Mouse (Mus musculus) common myeloid progenitor, adult 5-6 weeks (primary cell): ENCODE measurements around the gene Ostf1. TPM values are rescaled to one million over a fixed set of nuclear protein-coding genes. Genes with fewer than 3 reads are reported as not detected.
"Not testable (repeated sequence)": the region's sequence is repeated elsewhere in the genome, so short reads cannot be mapped to it uniquely, and the experiment has no call there.

Experiments used
- ATAC-seq: replicated peaks from 2 replicates; pipeline ENCODE4 v1.8.0; 2016; ENCODE audit warnings: low read depth, mild to moderate bottlenecking, moderate TSS enrichment, inconsistent platforms; ENCODE audit not compliant: poor library complexity, severe bottlenecking
- total RNA-seq: library from RNA; stranded (forward); fragments of 200-1000, 187-1606 nt; gene quantifications from 2 replicates; pipeline ENCODE4 v1.2.3, GENCODE M21; 2017

Gene Ostf1
- total RNA-seq, 1 experiment from 2014 or later, result 99.8 TPM

DNA sequence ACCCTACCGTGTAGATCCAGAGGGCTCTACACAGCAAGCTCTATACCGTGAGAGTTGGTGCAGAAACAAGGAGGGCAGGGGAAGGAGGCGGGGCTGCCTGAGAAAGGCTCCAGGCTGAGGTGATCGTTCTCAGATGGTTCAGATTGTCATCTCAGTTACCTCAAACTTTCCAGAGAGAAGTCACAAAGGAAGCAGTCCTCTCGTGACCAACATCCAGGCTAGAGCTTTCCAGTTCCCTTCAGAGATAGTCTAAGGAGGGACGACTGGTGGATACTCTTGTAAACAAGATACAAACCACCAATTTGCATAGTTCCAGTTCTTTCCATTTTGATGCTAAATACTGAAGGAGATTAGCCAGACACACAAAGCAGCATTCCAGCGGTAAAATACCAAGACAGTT is 23.7 kb downstream of the Ostf1 start:
- 0 out of 2 replicates have a peak, but pooled peaks have one; percentile 10 for ATAC-seq

DNA sequence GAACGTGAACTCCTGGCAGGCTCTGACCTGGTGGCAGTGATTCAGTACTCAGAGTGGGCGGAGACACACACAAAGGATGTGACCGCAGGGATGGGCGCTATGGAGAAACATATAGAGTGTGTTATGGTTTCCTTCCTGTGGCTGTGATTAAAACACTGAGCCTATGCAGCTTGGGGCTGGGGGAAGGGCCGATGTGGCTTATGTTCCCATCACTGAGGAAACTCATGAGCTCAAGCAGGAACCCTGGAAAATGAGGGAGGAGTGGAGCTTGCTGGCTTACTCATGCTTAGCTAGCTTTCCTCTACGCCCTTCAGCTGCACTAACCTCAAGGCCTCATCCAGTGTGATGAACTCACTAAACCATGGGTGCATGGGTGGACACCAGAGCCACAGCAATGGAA is 28.6 kb downstream of the Ostf1 start:
- ATAC-seq, result no peak; the same call in 1 of the 2 replicates

DNA sequence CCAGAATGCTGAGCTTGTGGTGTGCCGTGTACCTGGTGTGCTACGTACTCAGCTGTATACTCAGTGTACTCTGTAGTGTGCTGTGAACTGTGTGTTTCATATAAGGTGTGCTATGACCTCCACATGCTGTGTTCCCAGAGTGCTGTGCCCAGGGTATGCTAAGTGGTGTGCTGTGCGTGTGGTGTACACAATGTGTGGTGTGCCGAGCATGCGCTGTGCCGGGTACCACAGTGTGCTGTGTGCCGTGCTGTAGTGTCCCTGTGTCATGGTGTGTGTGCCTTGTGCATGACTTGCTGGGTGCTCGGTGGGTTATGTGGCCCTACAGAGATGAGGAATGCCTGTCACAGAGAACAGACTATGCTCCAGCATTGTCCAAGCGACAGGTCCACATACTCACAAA is 31.0 kb downstream of the Ostf1 start:
- ATAC-seq, result no peak

DNA sequence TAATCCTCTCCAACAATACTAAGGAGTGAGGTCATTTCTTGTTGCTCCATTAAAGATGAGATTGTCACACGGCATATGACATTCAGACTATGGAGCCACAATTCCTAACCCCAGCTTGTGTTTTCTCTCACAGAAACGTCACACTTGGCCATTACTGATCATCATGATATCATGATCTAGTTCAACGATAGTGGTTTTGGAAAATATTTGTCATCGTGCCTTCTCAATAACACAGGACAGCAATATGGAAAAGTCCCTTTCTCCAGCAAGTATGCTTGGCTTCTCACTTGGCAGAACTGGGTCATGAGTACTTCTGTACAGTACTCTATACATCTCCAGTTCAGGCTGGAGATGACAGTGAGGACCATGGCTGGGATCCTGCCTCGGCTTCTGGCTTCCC is 32.0 kb downstream of the Ostf1 start:
- no peak for ATAC-seq

DNA sequence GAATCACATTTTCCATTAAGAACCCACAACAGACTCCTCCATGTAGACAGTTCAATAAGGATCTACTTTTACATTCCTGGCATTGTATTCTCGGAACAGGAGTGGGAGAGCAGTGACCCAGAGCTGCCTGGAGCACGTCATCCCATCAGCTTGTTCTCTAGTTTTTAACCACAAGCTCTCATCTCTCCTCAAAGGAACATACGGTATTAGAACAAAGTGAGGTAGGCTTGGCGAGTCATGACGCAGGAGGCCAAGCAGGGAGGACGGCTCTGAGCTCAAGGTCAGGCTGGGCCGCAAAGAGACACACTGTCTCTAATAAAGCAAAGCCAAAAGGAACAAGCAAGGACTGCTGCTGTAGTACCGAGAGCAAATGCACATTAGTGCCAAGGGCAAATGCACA is 32.6 kb downstream of the Ostf1 start:
- no peak for ATAC-seq

DNA sequence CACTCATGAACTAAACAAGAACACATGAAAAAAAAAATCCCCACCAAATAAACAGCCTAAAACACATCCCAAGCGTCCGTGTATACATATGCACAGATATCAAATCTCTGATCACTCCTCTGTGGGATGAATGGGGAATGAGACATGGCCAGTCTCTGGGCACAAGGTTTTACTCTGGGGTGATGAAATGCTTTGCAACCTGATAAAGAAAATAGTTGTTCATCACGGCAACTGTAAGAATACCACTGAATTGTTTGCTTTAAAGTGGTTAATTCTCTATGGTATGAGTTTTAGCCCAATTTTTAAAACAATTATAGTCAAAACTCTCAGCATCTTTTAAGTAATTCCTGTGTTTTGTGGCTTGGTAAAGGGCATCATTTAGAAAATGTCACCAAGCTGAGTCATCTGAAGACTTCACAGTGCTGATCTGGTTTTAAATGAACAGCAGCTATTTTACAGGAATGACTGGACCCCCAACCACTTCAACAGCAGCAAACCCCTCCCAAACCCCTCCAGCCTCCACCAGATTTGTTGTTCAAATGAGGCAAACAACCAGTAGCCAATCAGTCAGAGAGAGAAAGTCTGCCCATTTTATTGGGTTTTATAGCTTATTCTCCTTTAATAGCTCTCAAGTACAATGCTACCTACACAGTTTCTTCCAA is 33.2 kb downstream of the Ostf1 start:
- no peak for ATAC-seq

DNA sequence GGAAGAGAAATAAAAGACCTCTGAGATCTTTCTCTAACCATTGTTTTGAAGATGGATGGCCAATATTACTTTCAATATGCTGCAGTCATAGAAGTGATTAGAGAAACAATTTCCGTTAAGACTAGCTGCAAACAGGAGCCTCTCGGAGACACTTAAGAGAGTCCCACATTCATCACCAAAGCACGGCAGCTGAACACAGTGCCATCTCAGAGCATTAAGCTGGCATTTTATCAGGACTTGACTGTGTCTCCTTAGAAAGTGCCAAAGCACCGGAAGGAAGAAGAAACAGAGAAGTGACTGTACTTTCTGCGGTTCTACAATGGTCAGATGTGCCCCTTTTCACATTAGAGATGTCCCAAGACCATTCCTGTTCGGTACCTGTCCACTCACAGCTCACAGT is 33.9 kb downstream of the Ostf1 start:
- no peak for ATAC-seq

DNA sequence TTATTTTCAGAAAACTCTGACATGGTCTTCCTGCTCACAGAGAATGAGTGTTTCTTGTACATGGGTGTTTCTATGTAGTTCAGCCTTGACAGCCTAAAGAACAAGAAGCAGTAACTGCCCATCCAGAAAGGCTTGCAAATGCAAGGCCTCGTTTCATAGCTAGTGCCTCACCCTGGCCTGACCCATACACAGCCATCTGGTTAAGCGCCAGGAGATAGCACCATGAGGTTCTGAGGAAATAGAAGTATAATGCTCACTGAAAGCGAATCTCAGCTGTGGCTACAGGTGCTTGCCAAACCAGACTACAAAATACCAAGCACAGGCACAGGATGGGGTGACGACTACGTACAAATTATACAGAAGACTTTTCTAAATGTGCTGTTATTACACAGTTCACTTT is 34.7 kb downstream of the Ostf1 start:
- no peak for ATAC-seq

DNA sequence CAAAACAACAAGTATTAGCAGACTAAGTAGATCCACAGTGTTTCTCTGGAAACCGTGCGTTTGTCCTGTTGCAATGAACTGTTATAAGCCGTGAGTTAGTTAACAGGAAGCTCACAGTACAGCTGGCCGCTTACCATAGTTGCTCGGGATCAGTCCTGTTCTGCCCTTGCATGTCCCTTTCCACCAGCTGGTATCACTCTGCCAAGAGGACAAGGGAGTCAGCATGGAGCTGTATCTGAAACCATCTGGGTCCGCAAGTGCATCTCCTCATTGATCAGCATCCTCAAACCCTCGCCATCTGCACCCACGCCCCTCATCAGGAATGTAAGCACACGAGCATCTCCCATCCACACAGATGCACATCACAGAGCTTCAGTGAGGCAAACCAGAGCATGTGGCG is 37.9 kb downstream of the Ostf1 start:
- no peak for ATAC-seq

DNA sequence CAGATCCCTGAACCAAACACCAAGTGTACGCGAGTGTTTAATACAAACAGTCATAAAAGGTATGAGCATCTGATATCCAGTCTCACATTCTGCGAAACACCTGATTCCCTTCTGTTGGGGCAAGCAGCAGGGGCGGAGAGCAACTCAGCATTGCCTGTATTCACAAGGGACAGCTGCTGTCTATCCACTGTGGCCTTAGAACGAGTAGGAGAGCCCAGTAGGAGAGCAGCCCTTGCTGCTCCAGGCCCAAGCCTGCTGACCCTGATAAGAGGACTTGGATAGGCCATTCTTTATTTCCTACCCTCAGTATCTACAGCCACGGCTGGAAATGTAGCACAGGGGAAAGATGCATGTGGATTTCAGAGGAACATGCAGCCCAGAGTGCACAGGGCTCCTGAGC is 38.7 kb downstream of the Ostf1 start:
- ATAC-seq, result no peak

DNA sequence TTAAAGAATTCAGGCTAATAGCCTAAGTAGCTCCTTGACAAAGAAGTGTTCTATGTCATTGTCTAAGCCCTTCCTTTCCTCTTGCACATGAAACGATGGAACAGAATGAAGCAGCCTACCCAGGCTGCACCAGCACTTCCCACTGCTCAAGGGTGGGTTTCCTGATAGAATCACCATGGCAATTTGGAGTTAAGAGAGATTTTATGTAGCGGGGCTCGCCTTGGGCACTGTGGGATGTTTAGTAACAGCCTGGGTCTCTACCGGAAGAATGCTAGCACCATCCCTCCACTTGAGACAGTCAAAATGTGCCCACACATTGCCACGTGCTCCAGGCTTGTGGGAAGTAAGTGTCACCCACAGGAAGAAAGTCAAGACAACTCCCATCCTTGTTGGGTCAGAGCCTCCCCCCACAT is 40.7 kb downstream of the Ostf1 start:
- peak; percentile 92 for ATAC-seq

DNA sequence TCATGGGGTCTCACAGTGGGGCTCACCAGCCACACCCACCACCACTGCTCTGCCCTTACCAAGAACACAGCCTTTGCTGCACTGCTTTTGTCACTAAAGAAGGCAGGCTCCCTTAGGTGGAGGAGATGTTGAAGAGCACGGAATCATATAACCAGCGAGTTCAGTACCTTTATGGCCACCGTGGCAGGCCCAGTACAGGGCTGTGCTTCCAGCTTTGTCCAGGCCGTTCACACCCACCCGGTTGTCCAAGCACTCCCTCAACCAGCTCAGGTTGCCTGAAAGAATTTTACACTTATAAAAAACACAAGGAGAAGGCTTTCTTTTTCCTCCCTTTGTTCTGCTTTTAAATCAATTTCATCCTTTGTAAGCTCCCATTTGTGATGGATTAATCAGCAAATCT is 41.4 kb downstream of the Ostf1 start:
- no peak for ATAC-seq

DNA sequence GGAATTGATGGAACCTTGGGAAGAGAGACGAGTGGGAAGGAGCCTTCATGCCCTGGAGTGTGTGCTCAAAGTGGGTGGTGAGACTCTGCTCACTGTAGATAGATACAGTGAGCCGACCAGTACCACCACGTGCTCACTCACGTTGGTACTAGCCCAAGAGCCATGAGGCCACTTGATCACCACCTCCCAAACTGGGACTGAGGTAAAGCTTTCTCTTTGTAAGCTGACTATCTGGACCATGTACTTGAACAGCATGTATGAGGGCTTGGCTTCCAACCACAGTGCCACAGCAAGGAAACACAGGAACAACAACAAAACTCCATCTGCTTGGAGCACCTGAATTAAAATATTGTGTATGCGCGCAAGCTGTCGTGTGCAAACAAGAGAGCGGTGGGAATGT is 42.3 kb downstream of the Ostf1 start:
- no peak for ATAC-seq

DNA sequence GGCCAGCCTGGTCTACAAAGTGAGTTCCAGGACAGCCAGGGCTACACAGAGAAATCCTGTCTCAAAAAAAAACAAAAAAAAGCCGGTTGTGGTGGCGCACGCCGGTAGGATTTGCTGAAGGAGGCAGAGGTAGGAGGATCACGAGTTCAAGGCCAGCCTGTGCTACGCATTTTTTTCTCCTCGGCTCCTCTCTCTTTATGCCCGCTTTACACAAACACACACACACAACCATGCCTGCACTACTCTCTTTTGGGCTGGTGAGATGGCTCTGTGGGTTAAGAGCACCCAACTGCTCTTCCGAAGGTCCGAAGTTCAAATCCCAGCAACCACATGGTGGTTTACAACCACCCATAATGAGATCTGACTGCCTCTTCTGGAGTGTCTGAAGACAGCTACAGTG is 42.8 kb downstream of the Ostf1 start:
- ATAC-seq, result not testable (repeated sequence)

DNA sequence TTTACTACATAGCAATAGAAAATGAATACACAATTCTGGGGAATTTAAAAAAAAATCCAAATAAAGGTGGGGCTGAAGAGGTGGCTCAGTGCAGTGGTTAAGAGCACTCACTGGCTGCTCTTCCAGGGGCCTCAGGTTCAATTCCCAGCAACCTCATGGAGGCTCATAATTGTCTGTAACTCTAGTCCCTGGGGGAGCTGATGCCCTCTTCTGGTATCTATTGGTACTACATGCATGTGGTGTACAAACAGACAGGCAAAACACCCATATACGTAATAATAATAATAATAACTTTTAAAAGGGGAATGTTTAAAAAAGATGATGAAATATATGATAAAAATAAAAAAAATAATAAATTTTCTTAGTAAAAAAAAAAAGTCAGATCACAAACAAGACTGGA is 43.4 kb downstream of the Ostf1 start:
- no peak for ATAC-seq

DNA sequence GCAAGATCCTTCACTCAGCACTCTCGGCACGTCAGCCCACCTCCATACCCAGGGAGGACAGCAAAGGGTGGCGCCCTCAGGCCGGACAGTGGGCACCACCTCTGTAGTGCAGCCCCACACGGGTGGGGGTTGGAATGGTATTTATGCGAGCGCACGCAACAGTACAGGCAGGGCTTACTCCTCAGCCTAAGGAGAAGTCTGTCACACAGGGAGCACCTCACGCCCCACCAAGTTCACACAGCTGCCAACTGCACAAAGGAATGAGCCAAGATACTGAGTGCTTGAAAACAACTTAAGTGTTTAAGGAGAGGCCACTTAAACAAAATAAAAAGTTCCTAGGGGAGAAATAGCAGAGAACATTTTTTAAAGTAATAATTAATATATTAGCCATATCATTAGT is 44.5 kb downstream of the Ostf1 start:
- no peak for ATAC-seq

DNA sequence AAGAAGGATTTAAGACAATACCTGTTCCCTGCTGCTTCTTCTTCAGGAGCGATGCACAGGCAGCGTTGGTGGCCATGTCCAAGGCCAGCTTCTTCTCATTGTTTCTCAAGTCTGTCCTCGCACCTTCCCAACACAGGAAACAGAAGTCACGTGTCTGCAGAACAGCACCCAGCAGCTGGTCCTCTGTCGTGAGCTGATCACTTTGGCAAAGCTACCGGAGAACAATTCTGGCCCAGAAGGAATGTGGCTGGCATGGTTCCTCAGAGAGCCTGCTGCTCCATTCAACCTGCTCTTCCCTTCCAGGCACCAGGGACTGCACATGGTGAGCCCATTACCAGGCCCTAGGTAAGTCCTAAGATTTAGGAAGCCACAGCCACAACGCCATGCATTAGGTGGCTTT is 47.0 kb downstream of the Ostf1 start:
- ATAC-seq, result no peak

DNA sequence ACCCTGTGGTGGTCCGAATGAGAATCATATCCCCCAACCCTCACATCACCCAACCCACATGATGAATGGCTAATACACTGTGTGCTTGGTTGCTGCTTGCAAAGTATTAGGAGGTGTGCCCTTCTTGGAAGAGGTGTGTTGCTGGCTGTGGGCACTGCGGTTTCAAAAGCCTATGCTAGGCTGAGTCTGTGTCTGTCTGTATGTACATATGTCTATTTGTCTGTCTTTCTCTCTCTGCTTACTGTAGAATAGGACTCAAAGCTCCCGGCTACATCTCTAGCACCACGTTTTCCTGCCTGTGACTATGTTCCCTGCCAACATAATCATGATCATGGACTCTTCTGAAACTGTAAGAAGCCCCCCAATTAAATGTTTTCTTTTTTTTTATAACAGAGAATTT is 47.9 kb downstream of the Ostf1 start:
- ATAC-seq, result no peak

DNA sequence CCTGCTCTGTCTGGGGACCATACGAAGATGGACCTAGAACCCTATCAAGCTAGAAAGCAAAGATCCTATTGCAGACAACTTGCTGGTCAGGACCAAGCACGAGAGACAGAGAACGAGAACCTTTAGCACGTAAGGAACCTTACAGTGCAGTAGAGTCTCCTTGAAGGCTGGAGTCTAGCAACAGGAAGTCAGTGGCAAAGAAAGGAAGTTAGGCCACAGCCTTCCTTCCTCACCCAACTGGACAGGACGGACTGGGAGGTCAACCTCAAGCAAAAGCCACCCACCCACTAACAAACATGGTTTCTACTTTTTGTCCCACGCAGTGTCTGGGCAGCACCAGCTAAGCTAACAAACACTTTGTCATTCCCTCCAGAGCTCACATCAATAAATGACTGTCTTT is 48.7 kb downstream of the Ostf1 start:
- peak; percentile 61 for ATAC-seq

DNA sequence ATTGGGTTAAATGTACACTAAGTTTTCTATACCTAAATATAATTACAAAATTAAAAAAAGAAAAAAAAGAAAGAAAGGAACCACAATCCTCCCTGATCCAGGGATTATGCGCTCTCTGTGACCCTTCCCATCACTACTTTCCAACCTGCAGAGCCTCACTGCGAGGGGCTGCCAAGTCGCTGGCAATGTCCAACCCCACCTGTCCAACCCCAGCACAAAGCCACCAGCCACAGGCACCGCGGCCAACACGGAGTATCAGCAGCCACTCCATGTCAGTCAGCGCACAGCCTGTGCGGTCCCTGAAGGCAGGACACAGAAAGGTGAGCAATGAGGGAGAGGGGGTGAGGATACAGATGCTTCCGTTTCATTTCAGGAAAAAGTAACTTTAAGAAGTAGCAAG is 49.4 kb downstream of the Ostf1 start:
- no peak for ATAC-seq

DNA sequence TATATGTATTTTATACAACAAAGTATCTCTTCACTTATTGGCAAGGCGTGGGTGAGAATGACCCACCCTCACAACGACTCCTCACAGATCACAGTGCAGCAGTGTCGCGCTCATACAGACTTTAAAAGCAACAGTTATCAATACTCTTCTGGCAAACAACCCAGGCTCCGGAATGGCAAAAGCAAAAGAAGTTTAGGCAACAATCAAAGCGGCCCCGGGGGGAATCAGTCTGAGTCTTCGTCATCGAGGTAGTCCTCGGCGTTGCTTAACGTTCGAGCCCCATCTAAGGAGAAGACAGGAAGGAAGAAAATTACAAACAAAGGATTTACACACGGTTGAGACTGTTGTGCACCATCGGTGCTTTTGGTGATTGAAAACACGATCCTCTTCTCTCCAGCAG is 50.6 kb downstream of the Ostf1 start:
- no peak for ATAC-seq

DNA sequence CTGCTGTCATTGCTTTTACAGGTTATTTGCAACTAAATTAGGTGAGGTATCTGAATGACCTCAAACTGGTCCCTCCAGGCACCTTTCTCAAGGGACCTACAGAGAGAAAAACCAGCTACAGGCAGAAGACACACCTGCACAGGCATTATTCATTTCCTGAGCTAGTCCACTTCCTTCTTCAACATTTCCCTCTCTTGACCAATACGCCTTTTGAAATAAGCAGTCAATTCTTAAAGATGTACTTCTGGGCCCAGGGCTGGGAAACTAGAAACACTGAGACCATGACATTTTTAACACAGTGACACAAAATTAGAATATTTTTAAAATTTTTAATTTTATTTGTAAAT is 52.6 kb downstream of the Ostf1 start:
- no peak for ATAC-seq
